Mouse (Mus musculus) macrophage (primary cell): Measurements from ENCODE around the gene Gm8113. TPM values are rescaled to one million over a fixed set of nuclear protein-coding genes. Genes with fewer than 3 reads are reported as not detected.
"Not testable (repeated sequence)": the region's sequence is repeated elsewhere in the genome, so short reads cannot be mapped to it uniquely, and the experiment has no call there.

Source experiments
- H3K27ac ChIP-seq: fragments of 350-480 bp; formaldehyde crosslinking; 2 replicates; pipeline ENCODE4 v1.9.0; 2021
- H3K36me3 ChIP-seq: fragments of 350-480 bp; formaldehyde crosslinking; 2 replicates; pipeline ENCODE4 v1.9.0; 2021; ENCODE audit errors: inconsistent target
- H3K4me3 ChIP-seq: fragments of 350-480 bp; formaldehyde crosslinking; 2 replicates; pipeline ENCODE4 v1.9.0; 2021; ENCODE audit errors: inconsistent target
- H3K79me2 ChIP-seq: fragments of 350-480 bp; formaldehyde crosslinking; 2 replicates; pipeline ENCODE4 v1.9.0; 2021; ENCODE audit errors: inconsistent target
- WGBS: methylation state at CpG from one replicate; pipeline ENCODE4 v1.1.7; 2026; ENCODE audit warnings: inconsistent platforms; ENCODE audit not compliant: missing documents; 5-methylcytosine and 5-hydroxymethylcytosine counted together
- polyA plus RNA-seq: library from polyadenylated mRNA; stranded (reverse); fragments of 250-400 nt; gene quantifications from 3 replicates; pipeline ENCODE4 v1.2.4, GENCODE M21; 2018; ENCODE audit warnings: inconsistent platforms

Gene Gm8113
- polyA plus RNA-seq, 1 experiment from 2014 or later, result 0.32 TPM

GRCm38 (mm10) chr14:43956769-43957168 is 31.6 kb downstream of the Gm8113 start, which contains the start of gene Ang5:
Gene Ang5 (plus strand): TSS chr14:43957069.
- not testable (repeated sequence) for H3K36me3 ChIP-seq

More at GRCm38 (mm10) chr14:43956769-43957168, 31.6 kb downstream of the Gm8113 start, which contains the start of gene Ang5:
- H3K27ac ChIP-seq, H3K79me2 ChIP-seq, H3K4me3 ChIP-seq: not testable (repeated sequence)
- WGBS, result no CpG with 5 or more reads among the region's 2 CpGs

Other genes with a start within 250 kb of the Gm8113 start
- gene Gm8165, start 248.2 kb upstream of the Gm8113 start, polyA plus RNA-seq, result not detected in 3 replicates
- gene Gm7324, start 227.6 kb upstream of the Gm8113 start, polyA plus RNA-seq, result 0.14 to 0.19 TPM (median 0.17 TPM) in 3 replicates
- gene Gm16506, start 197.9 kb upstream of the Gm8113 start, polyA plus RNA-seq, result not detected in 3 replicates
- not detected in 3 replicates for gene Gm6526, start 177.5 kb upstream of the Gm8113 start, polyA plus RNA-seq
- not detected in 3 replicates for gene Gm8180, start 140.6 kb upstream of the Gm8113 start, polyA plus RNA-seq
- gene Ear1, start 49.9 kb upstream of the Gm8113 start, polyA plus RNA-seq, result not detected in 3 replicates
- not detected in 3 replicates for gene Ear10, start 1.8 kb upstream of the Gm8113 start, polyA plus RNA-seq
- not detected in 3 replicates for gene Ang5, start 31.7 kb downstream of the Gm8113 start, polyA plus RNA-seq
- not detected in 3 replicates for gene Ang6, start 76.9 kb downstream of the Gm8113 start, polyA plus RNA-seq
- 1.5 to 5.3 TPM in 2 of 3 replicates, not detected in the other for gene Ear2, start 177.3 kb downstream of the Gm8113 start, polyA plus RNA-seq
- not detected in 3 replicates for gene Gm3327, start 198.5 kb downstream of the Gm8113 start, polyA plus RNA-seq